Mouse (Mus musculus) urinary bladder, postnatal 4 days (tissue): ENCODE data around the gene Efcab5.
"Not testable (repeated sequence)": the region's sequence is repeated elsewhere in the genome, so short reads cannot be mapped to it uniquely, and the experiment has no call there.

Experiments
- DNase-seq, 2 experiments: peaks; one replicate each; pipeline ENCODE4 v3.0.0; 2021 to 2022; ENCODE audit warnings: low spot score in 2 of 2

Gene Efcab5

DNA sequence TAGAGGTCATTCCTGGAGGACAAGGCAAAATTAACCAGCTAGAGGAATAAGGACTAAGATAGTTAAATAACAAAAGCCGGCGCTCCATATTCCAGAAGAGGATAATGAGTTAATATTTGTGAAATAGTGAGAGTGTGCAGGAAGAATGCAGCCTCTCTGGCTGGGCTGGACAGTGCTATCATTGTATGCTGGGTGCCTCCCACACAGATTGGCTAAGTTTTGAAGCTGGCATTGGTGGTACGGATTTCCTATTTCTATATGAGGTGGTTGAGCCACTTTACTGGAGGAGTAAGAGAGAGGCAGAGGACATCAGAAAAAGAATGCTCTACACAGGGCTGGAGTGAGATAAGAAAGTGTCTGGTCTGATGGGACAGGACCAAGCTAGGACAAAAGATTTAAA, 9.0 kb downstream of the Efcab5 start:
- DNase-seq, result no peak

DNA sequence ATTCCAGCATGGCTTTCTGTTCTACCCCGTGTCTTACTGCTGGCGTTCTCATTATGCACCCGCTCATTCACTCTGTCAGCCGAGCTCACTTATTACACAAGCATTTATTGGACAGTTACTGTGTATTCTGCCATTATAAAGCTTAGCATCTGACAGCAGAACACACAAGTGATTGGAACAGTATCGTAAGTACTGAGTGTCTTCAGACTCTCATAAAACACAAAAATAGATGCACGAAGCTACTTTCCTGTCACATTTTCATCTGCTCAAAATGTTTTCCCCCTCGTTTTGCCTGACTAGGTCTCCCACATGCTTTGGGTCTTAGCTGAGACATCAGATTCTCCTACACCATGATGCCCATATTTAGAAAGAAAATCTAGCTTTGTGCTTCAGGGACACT, 14.2 kb downstream of the Efcab5 start:
- DNase-seq, result no peak

DNA sequence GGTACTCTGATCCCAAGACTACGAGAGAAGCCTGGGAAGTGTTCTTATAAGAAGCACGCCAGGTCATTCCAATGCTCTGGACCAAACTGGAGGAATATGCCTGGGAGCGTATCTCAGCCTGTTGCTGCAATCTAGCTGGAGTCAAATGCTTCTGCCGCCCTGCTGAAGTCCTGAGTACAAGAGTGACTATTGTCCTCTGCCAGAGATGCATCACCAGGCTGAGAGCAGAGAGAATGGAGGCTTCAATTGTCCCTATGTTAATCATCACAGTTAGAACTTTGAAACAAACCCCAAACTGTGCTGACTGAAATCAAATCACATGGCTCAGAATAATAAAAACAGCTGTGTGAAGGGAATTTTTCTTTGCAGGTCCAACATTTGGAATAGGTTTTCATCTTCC, 15.0 kb downstream of the Efcab5 start:
- no peak for DNase-seq

DNA sequence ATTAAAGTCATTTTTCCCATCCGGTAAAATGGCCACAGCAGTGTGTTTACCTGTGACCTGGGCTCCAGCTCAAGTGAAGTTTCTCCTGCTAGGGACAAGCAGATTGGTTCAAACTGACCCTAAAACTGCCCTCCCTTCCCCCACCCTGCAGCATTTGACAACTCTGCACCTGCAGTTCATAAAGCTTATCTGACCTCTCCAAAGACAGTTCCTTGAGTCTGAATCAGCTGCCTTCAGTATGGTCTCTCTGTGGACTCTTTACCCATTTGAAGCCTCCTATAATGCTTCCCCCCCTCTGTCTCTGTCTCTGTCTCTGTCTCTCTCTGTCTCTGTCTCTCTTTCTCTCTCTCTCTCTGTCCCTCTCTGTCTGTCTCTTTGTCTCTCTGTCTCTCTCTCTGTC, 28.0 kb downstream of the Efcab5 start:
- DNase-seq, result no peak

DNA sequence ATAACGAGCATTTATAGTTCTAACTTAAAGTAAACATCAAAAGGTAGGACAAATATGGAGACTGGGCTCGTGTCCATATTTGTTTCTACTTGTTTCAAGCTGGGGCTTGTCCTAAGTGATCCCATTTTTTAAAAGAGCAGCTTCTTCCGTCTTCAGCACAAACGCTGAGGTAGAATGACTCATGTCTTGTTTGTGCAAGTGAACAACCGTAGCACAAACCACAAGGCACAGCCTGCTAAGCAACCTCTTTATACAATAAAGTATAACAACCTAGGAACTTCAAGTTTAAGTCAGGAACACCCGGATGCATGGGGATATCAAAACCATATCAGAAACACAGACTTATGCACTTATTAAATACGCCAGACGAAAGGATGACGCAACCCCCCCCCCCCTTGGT, 28.4 kb downstream of the Efcab5 start:
- DNase-seq, result no peak

DNA sequence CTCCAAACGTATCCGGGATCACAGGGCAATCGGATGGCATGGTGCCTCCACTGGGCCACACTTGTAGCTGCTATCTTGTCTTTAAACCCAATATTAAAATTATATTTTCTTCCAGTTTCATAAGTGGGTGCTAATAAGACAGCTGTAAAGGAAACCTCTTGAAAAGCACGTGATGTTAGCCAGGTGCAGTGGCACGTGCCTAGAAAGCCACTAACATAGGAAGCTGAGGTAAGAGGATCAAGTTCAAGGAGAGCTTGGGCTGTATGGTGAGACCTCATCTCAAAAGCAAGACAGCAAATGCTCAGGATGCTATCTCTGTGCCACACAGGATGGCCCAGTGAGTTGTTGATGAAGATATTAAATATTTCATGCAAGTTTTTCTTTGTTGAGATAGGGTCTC, 34.6 kb downstream of the Efcab5 start:
- no peak for DNase-seq

DNA sequence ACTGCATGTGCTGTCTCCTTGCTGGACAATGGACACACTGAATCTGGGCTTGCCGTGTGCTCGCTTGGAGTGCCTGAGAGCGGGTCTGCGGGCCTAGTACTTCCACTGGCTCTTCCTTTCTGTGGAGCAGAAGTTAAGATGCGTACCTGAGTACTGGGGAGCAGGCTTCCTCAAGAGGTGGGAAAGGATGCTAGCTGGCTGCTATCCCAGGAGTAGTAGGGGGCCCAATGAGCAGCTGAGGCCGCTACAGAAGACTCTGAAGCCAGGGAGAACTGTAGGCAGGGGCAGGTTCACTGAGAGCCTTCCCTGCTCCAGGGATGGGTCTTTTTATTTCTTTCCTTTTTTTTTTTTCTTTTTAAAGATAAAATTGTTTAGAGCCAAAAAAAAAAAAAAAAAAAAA, 38.0 kb downstream of the Efcab5 start:
- DNase-seq, result no peak

DNA sequence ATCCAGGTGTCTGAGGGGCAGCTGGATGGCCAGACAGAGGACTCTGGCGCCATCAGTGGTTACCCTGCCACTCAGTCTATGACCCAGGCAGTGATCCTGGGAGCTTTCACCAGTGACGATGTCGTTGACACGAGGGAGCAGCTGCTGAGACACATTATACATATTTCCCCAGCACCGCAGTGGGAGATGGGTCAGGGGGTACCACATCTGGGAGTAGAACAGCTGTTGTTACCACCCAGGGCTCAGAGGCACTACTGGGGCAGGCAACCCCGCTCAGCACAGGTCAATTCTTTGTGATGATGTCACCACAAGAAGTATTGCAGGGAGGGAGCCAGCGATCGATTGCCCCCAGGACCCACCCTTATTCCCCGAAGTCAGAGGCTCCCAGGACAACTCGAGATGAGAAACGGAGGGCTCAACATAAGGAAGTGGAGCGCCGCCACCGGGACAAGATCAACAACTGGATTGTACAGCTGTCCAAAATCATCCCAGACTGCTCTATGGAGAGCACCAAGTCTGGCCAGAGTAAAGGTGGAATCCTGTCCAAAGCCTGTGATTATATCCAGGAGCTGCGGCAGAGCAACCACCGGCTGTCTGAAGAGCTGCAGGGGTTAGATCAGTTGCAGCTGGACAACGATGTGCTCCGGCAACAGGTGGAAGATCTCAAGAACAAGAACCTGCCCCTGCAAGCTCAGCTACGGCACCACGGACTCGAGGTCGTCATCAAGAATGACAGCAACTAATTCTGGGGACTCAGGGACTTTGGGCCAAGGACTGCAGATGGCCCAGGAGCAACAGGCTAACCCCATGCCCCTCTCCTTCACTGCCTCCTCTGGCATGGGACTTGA, 38.8 kb downstream of the Efcab5 start:
- not testable (repeated sequence) for DNase-seq

DNA sequence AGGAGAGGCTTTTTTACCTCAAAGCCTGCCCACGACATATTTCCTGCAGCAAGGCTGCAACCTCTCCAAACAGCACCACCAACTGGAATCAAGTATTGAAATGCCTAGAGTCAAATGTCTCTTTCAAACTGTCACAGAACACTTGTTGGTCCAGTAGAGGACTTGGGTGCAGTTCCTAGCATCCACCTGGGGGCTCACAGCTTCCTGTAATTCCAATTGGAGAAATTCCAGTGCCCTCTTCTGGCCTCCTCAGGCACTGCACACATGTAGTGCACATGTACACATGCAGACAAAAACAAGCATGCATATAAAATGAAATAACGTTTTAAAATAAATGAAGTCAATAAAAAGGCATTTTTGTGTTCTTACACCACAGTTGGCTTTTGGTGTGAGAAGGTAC, 40.0 kb downstream of the Efcab5 start:
- DNase-seq, result no peak

DNA sequence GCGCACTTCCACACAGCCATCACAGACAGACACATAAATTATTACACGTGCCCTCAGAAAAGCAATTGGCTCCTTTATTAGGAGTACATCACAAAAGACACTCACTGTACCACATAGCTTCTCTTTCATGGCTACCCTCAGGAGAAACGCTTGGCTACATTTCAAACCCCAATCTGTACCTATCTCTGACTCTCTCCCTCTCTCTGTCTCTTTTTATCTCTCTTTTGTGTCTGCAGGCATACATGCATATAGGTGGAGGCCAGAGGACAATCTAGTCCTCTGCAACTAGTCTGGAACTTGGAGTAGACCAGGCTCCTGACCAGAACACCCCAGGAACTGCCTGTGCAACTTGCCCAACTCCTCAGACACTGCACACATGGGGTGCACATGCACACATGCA, 41.0 kb downstream of the Efcab5 start:
- DNase-seq, result no peak

DNA sequence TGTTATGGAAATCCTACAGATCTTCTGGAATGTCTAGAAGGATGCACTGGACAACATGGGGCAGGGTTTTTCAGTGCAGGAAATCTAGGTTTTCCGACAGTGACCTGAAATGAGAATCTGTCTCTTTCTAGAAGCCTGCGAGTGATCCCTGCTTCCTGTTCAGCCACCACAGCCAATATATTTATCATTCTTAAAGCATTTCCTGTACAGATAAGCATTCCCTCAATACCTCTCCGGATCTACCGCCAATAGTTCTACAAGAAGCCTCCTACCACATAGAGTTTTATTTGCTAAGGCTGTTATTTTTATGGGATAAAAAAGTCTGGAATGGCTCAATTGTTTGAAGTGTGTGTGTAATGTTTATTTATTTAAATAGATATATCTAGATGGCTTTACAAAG, 43.3 kb downstream of the Efcab5 start:
- DNase-seq, result no peak

DNA sequence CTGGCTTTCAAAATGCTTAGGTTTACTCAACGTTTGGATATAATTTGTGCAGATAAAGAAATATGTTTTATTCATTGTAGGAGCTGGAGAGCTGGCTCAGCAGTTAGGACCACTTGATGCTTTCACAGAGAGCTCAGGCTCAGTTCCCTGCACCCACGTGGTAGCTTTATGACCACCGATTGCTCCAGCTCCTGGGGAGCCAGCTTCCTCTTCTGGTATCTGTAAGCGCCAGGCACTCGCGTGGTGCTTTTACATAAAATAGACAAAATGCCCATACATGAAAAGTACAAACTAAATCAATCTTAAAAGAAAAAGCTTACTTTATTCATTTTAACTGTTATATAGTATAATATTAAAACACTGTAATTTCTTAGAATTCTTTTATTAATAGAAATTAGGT, 46.8 kb downstream of the Efcab5 start:
- no peak for DNase-seq

DNA sequence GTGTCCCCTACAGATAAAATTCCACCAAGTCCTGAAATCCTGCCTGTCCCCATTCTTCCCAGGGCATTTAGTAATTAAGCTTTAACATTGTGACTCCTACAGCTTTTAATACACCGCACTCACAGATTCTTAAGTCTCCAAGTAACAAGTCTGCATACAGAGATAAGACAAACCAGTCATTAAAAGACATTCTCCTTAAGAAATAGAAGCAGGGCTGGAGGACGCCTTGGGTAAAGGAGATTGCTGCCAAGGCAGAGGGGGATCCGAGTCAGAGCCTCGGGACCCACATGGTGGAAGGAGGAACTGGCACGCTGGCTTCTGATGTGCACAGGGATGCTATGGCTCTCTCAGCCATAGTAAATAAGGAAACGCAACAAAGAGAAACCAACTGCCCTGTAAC, 48.8 kb downstream of the Efcab5 start:
- DNase-seq, result no peak

DNA sequence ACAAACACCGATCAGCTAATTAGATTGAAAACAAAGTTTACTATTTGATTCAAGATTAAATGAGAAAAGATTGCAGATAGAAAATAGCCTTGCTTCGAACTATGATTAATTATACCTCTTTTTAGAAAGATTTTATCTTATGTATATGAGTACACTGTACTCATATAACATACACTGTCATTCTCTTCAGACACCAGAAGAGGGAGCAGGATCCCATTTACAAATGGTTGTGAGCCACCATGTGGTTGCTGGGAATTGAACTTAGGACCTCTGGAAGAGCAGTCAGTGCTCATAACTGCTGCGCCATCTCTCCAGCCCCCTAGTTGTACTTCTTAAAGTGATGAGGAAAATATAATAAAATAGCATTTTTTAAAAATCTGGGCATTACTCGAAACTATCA, 55.3 kb downstream of the Efcab5 start:
- no peak for DNase-seq

DNA sequence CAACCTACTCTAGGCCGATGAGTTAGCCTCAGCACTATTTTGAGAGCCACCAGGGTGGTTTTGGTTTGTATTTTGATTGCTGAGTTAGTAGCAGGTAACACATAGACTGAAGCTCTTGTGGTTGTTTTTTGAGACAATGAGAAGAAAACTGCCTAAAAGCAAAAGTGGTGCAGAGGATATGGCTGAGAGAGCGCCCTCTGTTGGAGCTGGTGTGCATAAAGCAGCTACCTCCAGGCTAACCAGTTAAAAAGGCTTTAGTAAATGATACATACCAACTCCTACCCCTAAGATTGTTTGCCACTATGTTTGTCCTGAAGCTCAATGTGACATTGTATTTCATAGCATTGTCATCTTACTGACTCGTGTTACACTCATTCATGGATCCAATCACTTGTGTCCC, 56.2 kb downstream of the Efcab5 start:
- DNase-seq, result no peak

DNA sequence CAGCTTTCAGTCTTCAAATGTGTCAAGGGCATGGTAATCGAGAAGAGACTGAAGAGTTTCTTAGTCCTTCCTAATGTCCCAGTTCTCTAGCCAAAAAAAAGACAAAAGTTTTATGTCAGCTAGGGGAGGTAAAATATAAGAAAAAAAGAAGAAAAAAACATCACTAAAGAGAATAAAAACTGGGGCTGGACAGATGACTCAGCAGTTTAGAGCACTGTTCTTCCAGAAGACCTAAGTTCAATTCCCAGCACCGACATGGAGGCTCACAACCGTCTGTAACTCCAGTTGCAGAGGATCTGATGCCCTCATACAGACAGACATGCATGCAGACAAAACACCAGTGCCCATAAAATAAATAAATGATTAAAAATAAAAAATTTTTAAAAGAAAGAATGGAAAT, 60.2 kb downstream of the Efcab5 start:
- no peak for DNase-seq

DNA sequence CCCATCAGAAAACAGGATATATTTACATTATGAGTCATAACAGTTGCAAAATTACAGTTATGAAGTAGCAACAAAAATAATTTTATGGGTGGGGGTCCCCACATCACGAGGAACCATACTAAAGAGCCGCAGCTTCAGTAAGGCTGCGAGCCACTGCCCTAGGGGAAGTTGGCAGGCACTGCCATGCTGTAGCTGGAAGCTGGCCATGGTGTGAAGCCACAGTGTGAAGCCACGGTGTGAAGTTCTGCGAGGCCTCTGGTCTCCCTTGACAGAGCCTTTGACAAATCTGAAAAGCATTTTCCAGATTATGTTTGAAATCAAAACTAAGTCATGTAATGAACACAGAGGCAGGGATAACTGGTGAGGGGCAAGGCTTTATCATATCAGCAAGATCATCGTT, 77.6 kb downstream of the Efcab5 start:
- DNase-seq, result no peak

DNA sequence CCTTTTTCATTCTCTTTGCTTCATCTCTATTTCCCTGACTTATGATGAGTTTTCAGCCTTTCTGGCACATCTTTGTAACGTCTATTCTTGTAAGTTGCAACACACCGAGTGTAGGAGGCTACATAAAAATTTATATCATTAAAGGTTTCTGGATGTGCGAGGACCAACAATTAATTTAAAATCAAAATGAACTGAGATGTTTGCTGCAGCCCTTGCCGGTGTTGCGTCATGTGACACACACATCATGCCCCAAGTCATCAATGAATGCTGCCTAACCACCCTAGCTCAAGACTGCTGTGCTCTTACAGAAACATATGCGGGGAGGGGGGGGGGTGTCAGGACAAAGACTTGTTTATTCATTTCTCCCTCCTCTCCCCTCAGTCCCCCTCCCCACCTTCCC, 80.3 kb downstream of the Efcab5 start:
- DNase-seq, result no peak

DNA sequence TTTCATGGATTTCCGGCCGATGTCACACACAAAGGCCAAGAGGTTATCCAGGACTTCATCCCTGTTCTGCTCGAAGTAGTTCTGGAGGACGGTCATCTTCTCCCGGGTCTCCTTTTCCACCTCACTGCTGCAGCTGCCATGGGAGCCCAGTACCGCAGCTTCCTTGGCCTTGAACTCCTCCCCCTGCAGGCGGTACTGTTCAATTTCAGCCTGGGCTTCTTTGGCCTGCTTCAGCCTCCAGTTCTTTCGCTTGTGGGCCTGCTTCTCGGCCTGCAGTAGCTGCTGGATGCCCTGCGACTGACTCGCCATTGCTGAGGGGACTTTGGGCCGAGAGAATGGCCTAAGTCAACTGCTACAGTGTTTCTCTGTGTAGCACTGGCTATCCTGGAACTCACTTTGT, 80.9 kb downstream of the Efcab5 start:
- not testable (repeated sequence) for DNase-seq

DNA sequence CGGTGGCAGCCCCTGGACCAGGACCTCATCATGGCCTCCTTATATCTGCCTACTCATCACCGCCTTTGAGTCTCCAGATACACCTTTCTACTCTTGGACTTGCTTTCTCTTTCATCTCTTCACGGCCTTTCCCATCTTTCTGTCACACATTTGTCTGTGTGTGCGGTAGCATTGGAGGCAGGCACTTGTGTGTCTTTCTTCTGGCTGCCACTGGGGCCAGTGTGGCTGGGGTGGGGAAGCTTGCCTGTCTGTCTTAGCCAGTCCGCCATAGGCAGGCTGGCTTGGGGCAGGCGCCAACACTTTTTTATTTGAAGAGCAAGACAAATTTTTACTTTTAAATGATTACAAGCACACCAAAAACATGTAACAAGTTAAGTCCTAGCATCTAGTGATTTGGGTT, 81.8 kb downstream of the Efcab5 start:
- DNase-seq, result no peak

DNA sequence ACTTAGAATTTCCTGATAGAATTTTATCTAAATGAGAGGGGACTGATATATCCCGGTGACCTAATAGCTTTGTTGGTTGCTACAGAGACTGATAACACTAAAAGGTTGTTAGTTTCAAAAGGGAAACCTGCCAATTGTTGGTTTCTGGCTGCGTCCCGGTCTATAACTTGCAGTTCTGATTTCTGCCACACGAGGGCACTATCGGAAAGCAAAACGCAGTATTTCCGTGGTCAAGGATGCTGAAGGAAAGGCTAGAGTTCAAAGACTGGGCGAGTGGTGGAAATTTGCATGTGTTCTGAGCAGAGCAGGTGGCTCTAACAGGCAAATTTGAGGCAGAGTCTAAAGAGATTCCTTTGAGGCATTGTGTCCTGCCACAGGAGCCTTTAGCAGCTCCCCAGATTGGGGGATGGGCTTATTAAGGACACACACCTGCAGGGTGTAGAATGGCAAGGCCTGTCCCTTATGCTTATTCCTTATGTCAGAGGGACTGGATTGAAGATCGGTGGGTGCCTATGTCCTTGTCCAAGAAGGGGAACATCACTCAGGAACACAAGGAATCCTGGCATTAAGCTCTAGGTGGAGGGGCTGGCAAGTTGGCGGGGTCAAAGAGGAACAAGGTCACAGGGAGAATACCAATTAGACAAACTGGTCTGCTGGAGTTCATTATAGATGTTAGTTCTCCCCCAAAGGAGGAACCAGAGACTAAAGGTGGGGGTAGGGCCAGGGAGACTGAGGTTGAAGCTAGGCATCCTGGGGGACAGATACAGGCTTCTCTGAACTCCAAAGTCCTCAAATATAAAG, 88.4 kb downstream of the Efcab5 start:
- DNase-seq, result peak; percentile 58 to 83

DNA sequence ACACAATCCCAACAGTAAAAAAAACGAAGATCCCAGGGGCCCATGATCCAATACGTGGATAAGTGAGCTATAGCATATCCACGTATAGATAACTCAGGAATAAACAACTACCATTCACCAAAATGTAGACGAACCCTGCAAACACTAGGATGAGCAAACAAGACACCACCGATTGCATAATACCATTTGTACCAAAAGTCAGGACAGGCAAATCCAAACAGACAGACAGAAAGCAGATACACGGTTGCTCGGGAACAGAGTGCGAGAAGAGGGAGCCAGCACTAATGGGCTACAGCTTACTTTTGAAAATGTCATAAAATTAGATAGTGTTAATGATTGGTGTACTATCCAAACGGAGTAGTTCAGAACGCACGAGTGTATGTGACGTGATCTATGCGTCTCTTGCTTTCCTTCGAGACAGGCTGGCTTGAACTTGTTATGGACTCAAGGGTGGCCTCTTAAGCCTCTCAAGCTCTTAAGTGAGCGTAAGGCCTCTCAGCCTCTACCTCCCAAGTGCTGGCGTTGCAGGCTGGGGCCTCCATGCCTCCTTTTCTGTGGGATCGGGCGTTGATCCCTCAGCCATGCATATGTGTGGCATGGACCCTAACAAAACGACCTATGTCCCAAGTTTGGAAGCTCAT, 90.3 kb downstream of the Efcab5 start:
- DNase-seq, result no peak

DNA sequence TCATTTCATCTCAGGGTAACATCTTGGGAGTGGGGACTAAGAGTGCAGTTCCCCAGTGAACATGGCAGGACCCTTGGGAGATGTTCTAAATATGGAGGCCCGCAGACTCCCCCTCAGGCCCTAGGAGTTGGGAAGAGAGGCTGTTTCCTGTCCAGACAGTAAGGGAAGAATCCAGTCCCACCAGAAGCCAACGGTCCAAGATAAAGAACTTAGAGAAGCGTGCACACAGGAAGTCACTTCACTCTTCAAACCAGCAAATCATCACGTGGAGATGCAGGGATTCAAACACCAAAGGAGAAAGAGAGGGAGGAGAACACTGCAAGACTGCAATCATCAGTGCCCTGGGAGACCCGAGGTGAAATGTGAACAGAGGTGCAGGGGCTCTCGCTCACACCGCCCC, 91.8 kb downstream of the Efcab5 start:
- no peak for DNase-seq
